Mouse (Mus musculus) neural tube, embryonic 14.5 days (tissue): Measurements from ENCODE around the gene Cdsn. TPM values are rescaled to one million over a fixed set of nuclear protein-coding genes. Genes with fewer than 3 reads are reported as not detected.

Experiments used
- ATAC-seq: fragments of 200-750 bp; cut with Nextera tagmentation; 2 replicates; pipeline ENCODE4 v1.8.0; 2017; ENCODE audit warnings: low read depth, mild to moderate bottlenecking, moderate TSS enrichment, moderate library complexity
- H3K27ac ChIP-seq: fragments of 300-500 bp; sonication (generic); 2 replicates; pipeline ENCODE4 v1.5.1; 2014; ENCODE audit warnings: low read depth, mild to moderate bottlenecking, control low read depth, low read length, moderate library complexity, mixed read lengths
- H3K27me3 ChIP-seq: fragments of 300-500 bp; sonication (generic); 2 replicates; pipeline ENCODE4 v1.6.1; 2014; ENCODE audit warnings: low read length; ENCODE audit not compliant: control insufficient read depth, insufficient read depth
- H3K36me3 ChIP-seq: fragments of 300-500 bp; sonication (generic); 2 replicates; pipeline ENCODE4 v1.6.1; 2014; ENCODE audit warnings: low read length, mixed read lengths; ENCODE audit not compliant: control insufficient read depth, insufficient read depth
- H3K4me1 ChIP-seq: fragments of 300-500 bp; sonication (generic); 2 replicates; pipeline ENCODE4 v1.6.1; 2014; ENCODE audit warnings: low read length; ENCODE audit not compliant: control insufficient read depth, insufficient read depth
- H3K4me2 ChIP-seq: fragments of 300-500 bp; sonication (generic); 2 replicates; pipeline ENCODE4 v1.6.1; 2014; ENCODE audit warnings: mild to moderate bottlenecking, low read depth, low read length, control low read depth
- H3K4me3 ChIP-seq: fragments of 300-500 bp; sonication (generic); 2 replicates; pipeline ENCODE4 v1.5.1; 2014; ENCODE audit warnings: low read depth, low read length, control low read depth, mixed read lengths
- H3K9ac ChIP-seq: fragments of 300-500 bp; sonication (generic); replicated peaks from 2 replicates; pipeline ENCODE4 v1.6.1; 2014; ENCODE audit warnings: low read depth, mild to moderate bottlenecking, control low read depth, low read length, mixed read lengths
- H3K9me3 ChIP-seq: fragments of 300-500 bp; sonication (generic); 2 replicates; pipeline ENCODE4 v1.6.1; 2016; ENCODE audit warnings: low read length; ENCODE audit not compliant: control insufficient read depth
- WGBS: fragments of 180-500 bp; shearing (Covaris S2); extraction: QIAGEN DNeasy Blood & Tissue Kit; methylation state at CpG from one replicate; pipeline ENCODE4 v1.1.7; 2014; 5-methylcytosine and 5-hydroxymethylcytosine counted together
- polyA plus RNA-seq: library from polyadenylated mRNA; unstranded; fragments of >200 nt; fragmentation: Nextera tagmentation; extraction: Ambion mirVana; gene quantifications from 2 replicates; pipeline ENCODE4 v1.2.1, GENCODE M21; 2014

Cdsn gene
- polyA plus RNA-seq, 1 experiment from 2014 or later: 0.21 TPM

DNA sequence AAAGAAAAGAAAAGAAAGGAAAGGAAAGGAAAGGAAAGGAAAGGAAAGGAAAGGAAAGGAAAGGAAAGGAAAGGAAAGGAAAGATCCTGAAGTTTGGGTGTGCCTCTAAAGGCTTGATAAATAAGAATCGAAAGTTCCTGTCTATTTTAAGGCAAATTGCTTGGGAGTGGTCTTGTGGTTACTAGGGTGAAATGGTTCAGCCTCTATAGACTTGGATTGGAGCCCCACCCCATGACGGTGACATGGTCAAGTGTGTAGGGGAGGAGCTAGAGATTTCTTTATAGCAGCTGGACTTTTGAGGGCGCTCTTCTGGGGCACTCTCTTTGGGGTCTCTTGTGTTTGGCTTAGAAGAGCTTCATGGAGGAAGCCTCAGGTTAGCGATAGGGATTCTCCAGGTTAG lies 41.9 kb downstream of the Cdsn start:
- H3K36me3 ChIP-seq: no peaks in the 10 kb centered on the region

DNA sequence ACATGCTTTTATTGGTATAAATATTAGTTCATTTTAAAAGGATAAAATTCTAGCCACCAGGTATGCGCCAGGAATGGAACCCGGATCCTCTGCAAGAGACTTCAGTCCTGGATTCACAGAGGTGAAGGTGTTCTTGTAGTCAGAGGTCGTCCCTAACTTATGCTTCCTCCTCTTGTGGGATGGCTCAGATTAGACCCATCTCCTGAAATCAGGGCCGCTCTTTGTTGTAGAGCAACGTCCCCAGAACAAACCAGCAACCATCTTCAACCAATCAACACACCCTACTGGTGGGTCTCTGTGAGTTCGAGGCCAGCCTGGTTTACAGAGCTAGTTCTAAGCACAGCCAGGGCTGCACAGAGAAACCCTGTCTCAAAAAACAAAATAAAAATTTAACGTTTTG lies 42.5 kb downstream of the Cdsn start:
- H3K9ac ChIP-seq: no peak overlapping the region
- no peak overlapping the region for H3K4me3 ChIP-seq
- no peaks in the 10 kb centered on the region for H3K4me1 ChIP-seq
- no peaks in the 10 kb centered on the region for H3K36me3 ChIP-seq
- ATAC-seq: no peak
- 89% methylated on average over 7 of the region's 7 CpGs for WGBS
- H3K9me3 ChIP-seq: no peaks in the 10 kb centered on the region
- no peak overlapping the region for H3K4me2 ChIP-seq
- H3K27ac ChIP-seq: no peak overlapping the region
- H3K27me3 ChIP-seq: no peaks in the 10 kb centered on the region

More for the DNA sequence above, 41.9 kb downstream of the Cdsn start:
- Histone ChIP-seq H3K27ac (no peak overlapping the region), H3K9ac (no peak overlapping the region), H3K27me3 (no peaks in the 10 kb centered on the region), H3K4me2 (no peak overlapping the region), H3K4me3 (no peak overlapping the region), H3K9me3 (no peaks in the 10 kb centered on the region), H3K4me1 (no peaks in the 10 kb centered on the region)
- 39% methylated on average over 4 of the region's 4 CpGs for WGBS
- no peak for ATAC-seq

DNA sequence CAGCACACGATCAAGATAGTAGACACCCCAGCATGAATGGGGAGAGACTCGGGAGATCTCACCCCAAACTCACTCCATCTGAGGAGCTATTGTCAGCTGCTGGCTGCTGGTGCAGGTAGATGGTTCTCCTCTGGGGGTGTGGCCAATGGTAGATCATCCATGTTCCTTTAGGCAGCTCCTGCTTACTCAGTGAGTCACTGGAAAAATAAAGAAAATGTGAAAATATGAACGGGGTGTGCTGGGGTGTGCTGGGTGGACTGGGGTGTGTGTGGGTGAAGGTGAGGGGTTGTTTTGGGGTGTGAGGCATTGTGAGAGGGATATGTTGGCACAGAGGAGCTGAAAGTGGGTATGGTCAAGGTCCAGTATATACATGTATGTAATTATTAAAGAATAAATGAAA lies 45.5 kb downstream of the Cdsn start:
- 95% methylated on average over 3 of the region's 3 CpGs for WGBS
- H3K36me3 ChIP-seq: no peaks in the 10 kb centered on the region
- no peak overlapping the region for H3K9ac ChIP-seq
- no peak for ATAC-seq
- H3K27me3 ChIP-seq: no peaks in the 10 kb centered on the region
- no peaks in the 10 kb centered on the region for H3K4me1 ChIP-seq
- H3K9me3 ChIP-seq: no peaks in the 10 kb centered on the region
- no peak overlapping the region for H3K27ac ChIP-seq
- no peak overlapping the region for H3K4me3 ChIP-seq
- H3K4me2 ChIP-seq: no peak overlapping the region

DNA sequence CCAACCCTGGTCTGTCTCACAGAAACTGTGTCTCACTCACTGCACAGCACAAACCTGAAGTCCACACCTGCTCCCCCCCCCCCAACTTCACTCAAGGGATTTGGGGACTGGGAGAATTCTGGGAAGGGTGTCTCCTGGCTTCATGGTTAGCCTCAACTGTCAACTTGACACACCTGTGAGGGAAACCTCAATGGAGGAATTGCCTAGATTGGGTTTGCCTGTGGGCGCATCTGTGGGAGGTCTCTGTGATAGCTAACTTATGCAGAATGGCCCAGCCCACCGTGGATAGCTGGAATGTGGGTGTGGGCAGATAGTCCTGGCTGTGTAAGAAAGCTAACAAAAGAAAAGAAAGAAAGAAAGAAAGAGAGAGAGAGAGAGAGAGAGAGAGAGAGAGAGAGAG lies 49.3 kb downstream of the Cdsn start, which contains the start of gene Sfta2:
Gene Sfta2 (plus strand): TSS at position 301 of the 400 bp plus-strand sequence.
- Histone ChIP-seq H3K27ac (no peak within 1 kb of the TSS), H3K9me3 (no peaks in the 10 kb centered on the region), H3K4me2 (no peak within 1 kb of the TSS), H3K9ac (no peak within 1 kb of the TSS), H3K4me3 (no peak within 1 kb of the TSS), H3K4me1 (no peaks in the 10 kb centered on the region), H3K27me3 (no peaks in the 10 kb centered on the region), H3K36me3 (no peaks in the 10 kb centered on the region)
- WGBS: 63% methylated on average over 2 of the region's 2 CpGs
- ATAC-seq: no peak

DNA sequence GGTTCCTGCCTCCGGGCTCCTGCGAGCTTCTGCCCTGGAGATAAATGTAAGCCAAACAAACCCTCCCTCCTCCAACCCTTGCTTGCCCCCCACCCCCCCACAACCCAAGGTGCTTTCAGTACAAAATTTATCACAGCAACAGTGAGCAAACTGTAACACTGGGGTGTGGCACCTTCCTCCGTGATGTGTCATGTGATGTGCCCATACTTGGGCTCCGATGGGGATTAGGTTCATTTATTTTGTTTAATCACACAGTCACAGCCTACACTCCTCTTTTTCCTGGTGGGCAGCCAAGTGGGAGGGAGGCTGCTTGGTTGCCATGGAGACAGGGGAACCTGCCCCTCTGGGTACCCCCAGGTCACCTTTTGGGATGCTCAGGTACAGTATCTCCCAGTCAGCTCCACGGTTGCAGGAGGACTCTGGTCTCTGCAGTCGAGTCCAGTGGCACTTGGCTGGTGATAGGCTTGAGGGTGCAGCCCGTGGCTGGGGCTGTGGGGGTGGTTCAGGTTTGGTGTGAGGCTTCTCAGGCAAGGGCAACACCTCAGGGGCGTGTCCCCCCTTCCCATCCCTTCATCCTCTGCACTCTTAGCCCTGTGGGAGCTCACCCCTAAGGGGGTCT lies 49.9 kb downstream of the Cdsn start:
- Histone ChIP-seq H3K9me3 (no peaks in the 10 kb centered on the region), H3K4me3 (no peak overlapping the region), H3K4me2 (no peak overlapping the region), H3K9ac (no peak overlapping the region), H3K27ac (no peak overlapping the region), H3K36me3 (no peaks in the 10 kb centered on the region), H3K27me3 (no peaks in the 10 kb centered on the region), H3K4me1 (no peaks in the 10 kb centered on the region)
- 65% methylated on average over 8 of the region's 8 CpGs for WGBS
- no peak for ATAC-seq

Other genes with a start within 250 kb of the Cdsn start
- 0.48 TPM in 1 of 2 replicates, not detected in the other for gene H2-Q1, start 231.7 kb upstream of the Cdsn start, polyA plus RNA-seq
- 1.4 and 2.9 TPM in 2 replicates for gene H2-Q2, start 209.9 kb upstream of the Cdsn start, polyA plus RNA-seq
- gene H2-Q4, start 172.5 kb upstream of the Cdsn start, polyA plus RNA-seq: 0.55 and 0.90 TPM in 2 replicates
- 0.54 and 1.4 TPM in 2 replicates for gene H2-Q6, start 127.3 kb upstream of the Cdsn start, polyA plus RNA-seq
- 4.3 and 5.5 TPM in 2 replicates for gene H2-Q7, start 113.0 kb upstream of the Cdsn start, polyA plus RNA-seq
- 0.27 TPM in 1 of 2 replicates, not detected in the other for gene H2-Q10, start 82.0 kb upstream of the Cdsn start, polyA plus RNA-seq
- gene Pou5f1, start 46.1 kb upstream of the Cdsn start, polyA plus RNA-seq: not detected in 2 replicates
- gene Tcf19, start 35.3 kb upstream of the Cdsn start, polyA plus RNA-seq: 8.9 and 10.6 TPM in 2 replicates
- gene Cchcr1, start 35.0 kb upstream of the Cdsn start, polyA plus RNA-seq: 2.4 and 4.9 TPM in 2 replicates
- 0.51 and 0.66 TPM in 2 replicates for gene Psors1c2, start 18.9 kb upstream of the Cdsn start, polyA plus RNA-seq
- gene 2300002M23Rik, start 15.3 kb downstream of the Cdsn start, polyA plus RNA-seq: not detected in 2 replicates
- gene Sfta2, start 49.4 kb downstream of the Cdsn start, polyA plus RNA-seq: not detected in 2 replicates
- gene Gm9573, start 74.5 kb downstream of the Cdsn start, polyA plus RNA-seq: not detected in 2 replicates
- gene Mucl3, start 91.6 kb downstream of the Cdsn start, polyA plus RNA-seq: not detected in 2 replicates
- 10.7 and 11.7 TPM in 2 replicates for gene Vars2, start 115.5 kb downstream of the Cdsn start, polyA plus RNA-seq
- gene Gtf2h4, start 121.6 kb downstream of the Cdsn start, polyA plus RNA-seq: 20.7 and 21.0 TPM in 2 replicates
- 48.6 and 65.6 TPM in 2 replicates for gene Ddr1, start 152.5 kb downstream of the Cdsn start, polyA plus RNA-seq